Mouse (Mus musculus): ENCODE measurements around the gene Rpn2. TPM values are rescaled to one million over a fixed set of nuclear protein-coding genes. Genes with fewer than 3 reads are reported as not detected.

The Rpn2 gene
- 102 and 129 TPM in 2 replicates for polyA plus RNA-seq (2012)

- no peak for TF ChIP-seq GATA1 (IDR thresholded peaks at IDR 0.05; ENCODE audit: low read length)
Observed at GRCm38 (mm10) chr2:157278717-157279415, at the start of gene Rpn2. Rpn2 (plus strand) TSS chr2:157279017.

- TF ChIP-seq GATA1 (IDR thresholded peaks at IDR 0.05; ENCODE audit: low read length), result no peak
Observed at GRCm38 (mm10) chr2:157235946-157236345, 42.9 kb upstream of the Rpn2 start.

- TF ChIP-seq GATA1 (IDR thresholded peaks at IDR 0.05; ENCODE audit: low read length), result no peak
Observed at GRCm38 (mm10) chr2:157245001-157245400, 33.8 kb upstream of the Rpn2 start.

GRCm38 (mm10) chr2:157245603-157246002, 33.2 kb upstream of the Rpn2 start:
- TF ChIP-seq GATA1 (IDR thresholded peaks at IDR 0.05; ENCODE audit: low read length), result no peak

- no peak for TF ChIP-seq GATA1 (IDR thresholded peaks at IDR 0.05; ENCODE audit: low read length)
Observed at GRCm38 (mm10) chr2:157248111-157248510, 30.7 kb upstream of the Rpn2 start.

DNA sequence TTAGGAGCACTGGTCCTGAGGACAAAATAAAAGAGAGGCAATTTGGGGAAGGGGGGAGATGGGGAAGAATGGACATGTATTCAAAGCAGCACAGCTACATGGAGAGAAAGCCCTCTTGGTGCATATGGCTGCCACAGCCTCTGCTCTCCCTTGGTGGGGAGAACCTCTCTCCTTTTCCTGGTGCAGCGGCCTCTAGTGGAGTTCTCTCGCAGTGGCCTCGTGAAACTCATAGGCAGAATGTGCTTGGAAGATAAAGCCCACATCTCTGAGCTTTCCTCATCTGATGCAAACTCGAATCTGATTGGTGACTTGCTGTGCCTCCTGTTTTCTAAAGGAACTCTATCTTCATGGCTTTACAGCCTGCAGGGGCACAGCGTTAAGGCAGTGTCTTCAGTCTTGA, 19.1 kb upstream of the Rpn2 start:
- no peak for TF ChIP-seq GATA1 (IDR thresholded peaks at IDR 0.05; ENCODE audit: low read length)

DNA sequence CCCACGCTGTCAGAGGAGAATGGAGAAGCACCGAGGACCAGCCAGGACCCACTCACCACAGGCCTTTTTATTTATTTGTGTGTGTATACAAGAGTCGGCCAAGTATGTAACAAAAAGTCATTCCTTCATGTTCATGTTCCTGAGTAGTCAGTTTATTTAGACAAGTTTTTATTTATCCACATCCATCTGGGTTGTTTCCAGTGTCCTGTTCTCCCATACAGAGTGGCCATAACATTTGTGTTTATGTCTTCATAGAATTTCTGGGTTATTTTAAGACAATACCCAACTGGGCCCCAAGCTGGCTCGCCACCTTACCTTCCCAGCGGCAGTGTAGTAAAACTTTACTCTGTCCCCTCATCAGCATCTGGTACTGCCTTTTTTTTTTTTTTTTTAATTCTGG, 16.9 kb upstream of the Rpn2 start:
- no peak for TF ChIP-seq GATA1 (IDR thresholded peaks at IDR 0.05; ENCODE audit: low read length)

- TF ChIP-seq GATA1 (IDR thresholded peaks at IDR 0.05; ENCODE audit: low read length), result no peak
Observed at GRCm38 (mm10) chr2:157262506-157262905, 16.3 kb upstream of the Rpn2 start.

GRCm38 (mm10) chr2:157263101-157263500, 15.7 kb upstream of the Rpn2 start:
- no peak for TF ChIP-seq GATA1 (IDR thresholded peaks at IDR 0.05; ENCODE audit: low read length)

- no peak for TF ChIP-seq GATA1 (IDR thresholded peaks at IDR 0.05; ENCODE audit: low read length)
Observed at GRCm38 (mm10) chr2:157263832-157264231, 15.0 kb upstream of the Rpn2 start.

- TF ChIP-seq GATA1 (IDR thresholded peaks at IDR 0.05; ENCODE audit: low read length), result no peak
Observed at GRCm38 (mm10) chr2:157279416-157279800, 591 bp downstream of the Rpn2 start, which contains the start of gene Mroh8. Mroh8 (minus strand) TSS chr2:157279549.

GRCm38 (mm10) chr2:157283321-157283720, 4.5 kb downstream of the Rpn2 start:
- TF ChIP-seq GATA1 (IDR thresholded peaks at IDR 0.05; ENCODE audit: low read length), result no peak

DNA sequence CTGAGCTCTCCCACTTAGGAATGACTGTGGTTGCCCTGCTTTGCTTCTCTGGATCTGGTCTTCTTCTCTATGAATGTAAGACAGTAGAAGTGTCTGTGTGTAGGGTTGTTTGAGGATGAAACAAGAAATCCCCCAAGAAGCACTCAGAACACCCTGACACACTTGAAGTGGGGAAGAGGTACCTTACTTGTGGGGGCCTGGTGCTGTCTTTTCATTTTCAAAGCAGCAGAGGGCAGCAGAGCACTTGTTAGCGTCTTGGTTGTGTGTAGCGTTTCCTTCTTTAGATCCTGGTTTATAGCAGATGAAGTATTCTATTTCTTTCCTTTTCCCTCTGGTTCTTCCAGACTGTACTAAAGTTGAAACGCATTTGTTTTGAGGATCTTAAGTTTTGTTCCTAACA, 8.7 kb downstream of the Rpn2 start:
- TF ChIP-seq GATA1 (IDR thresholded peaks at IDR 0.05; ENCODE audit: low read length), result no peak

- peak; percentile 49 for TF ChIP-seq GATA1 (IDR thresholded peaks at IDR 0.05; ENCODE audit: low read length)
Observed at GRCm38 (mm10) chr2:157288996-157289395, 10.2 kb downstream of the Rpn2 start.

- TF ChIP-seq GATA1 (IDR thresholded peaks at IDR 0.05; ENCODE audit: low read length), result no peak
Observed at GRCm38 (mm10) chr2:157292093-157292492, 13.3 kb downstream of the Rpn2 start.

DNA sequence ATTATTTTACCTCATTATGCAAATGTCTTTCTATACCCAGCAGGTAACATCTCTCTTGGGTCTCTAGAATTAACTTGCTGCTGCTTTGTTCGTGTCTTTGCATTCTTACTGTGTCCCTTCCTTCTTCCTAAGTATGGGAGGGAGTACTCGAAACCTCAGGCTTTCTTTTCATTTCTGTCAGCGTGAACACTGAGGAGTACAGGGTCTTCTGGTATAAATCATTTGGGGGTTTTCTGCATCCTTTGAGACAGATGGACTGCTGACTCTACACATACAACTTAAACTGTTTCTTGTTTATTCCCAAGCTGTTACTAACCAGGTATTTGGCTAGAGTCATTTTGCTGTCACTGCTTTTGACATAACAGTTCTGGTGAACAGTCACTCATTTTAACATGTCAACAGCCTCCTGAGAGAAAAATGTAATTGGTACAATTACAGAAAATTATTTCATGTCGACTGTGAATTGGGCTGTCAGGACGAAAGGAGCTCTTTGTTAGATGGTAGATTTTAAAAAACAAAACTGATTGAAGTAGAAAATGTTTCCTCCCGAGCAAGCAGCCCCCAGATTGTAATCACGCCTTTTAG, 17.4 kb downstream of the Rpn2 start:
- TF ChIP-seq GATA1 (IDR thresholded peaks at IDR 0.05; ENCODE audit: low read length), result no peak

DNA sequence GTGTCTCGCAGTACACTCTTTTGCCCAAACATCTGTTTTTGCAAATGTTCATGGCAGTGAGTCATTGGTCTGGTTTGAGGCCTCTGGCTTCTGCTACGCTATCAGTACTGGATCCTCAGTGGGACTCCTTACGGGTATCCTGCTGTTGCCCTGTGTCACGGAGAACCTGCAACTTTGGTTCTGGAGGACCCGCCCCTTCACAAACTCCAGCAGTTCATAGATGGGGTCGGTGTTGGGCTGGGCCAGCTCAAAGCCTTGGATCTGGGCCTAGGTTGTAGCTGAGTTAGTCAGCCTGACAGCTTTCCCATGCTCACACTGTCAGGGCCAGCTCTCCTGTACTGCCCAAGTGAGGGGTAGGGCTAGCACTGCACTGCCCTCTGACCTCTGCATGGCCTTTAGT, 21.2 kb downstream of the Rpn2 start:
- no peak for TF ChIP-seq GATA1 (IDR thresholded peaks at IDR 0.05; ENCODE audit: low read length)

All from G1E-ER4 (cell line).